Mouse (Mus musculus): ENCODE results near the gene Ankrd55. TPM values are rescaled to one million over a fixed set of nuclear protein-coding genes. Genes with fewer than 3 reads are reported as not detected.

Gene Ankrd55
- total and polyA plus RNA-seq, 3 experiments: 1.1 to 2.2 (median 1.1) TPM

- no peak overlapping the region for H3K27ac ChIP-seq (ENCODE audit: insufficient read depth, low read depth)
- in situ Hi-C loops (cut with MboI; ENCODE audit: low pct_ligation_motif_present, low pct_unique_long_range_greater_than_20kb, low sequenced_read_pairs) (no loop called here), dilution Hi-C loops (cut with MboI; ENCODE audit: extremely low pct_ligation_motif_present, extremely low pct_unique_long_range_greater_than_20kb, low sequenced_read_pairs) (no loop called here)
Measured at GRCm38 (mm10) chr13:112365762-112366161, 77.5 kb downstream of the Ankrd55 start.

GRCm38 (mm10) chr13:112366321-112367029, 78.2 kb downstream of the Ankrd55 start:
- dilution Hi-C loops (cut with MboI; ENCODE audit: extremely low pct_ligation_motif_present, extremely low pct_unique_long_range_greater_than_20kb, low sequenced_read_pairs) (no loop called here), in situ Hi-C loops (cut with MboI; ENCODE audit: low pct_ligation_motif_present, low pct_unique_long_range_greater_than_20kb, low sequenced_read_pairs) (no loop called here)
- H3K27ac ChIP-seq (ENCODE audit: insufficient read depth, low read depth): no peak overlapping the region
- H3K27me3 ChIP-seq (replicated peaks): no peaks in the 10 kb centered on the region
- no peaks in the 10 kb centered on the region for H3K36me3 ChIP-seq (replicated peaks in 1 of 2; ENCODE audit: control insufficient read depth in 1 of 2, insufficient read depth in 1 of 2, low read length in 1 of 2)
- no peak overlapping the region for H3K4me3 ChIP-seq (replicated peaks in 1 of 3; ENCODE audit: low read depth in 2 of 3, low read length in 2 of 3, poor library complexity in 1 of 3)
- H3K9ac ChIP-seq (ENCODE audit: insufficient read depth, low read depth): no peak overlapping the region
- H3K4me1 ChIP-seq (ENCODE audit: control insufficient read depth in 1 of 2, insufficient read depth in 2 of 2): peaks cover 14 to 56% of the 10 kb centered on the region in 2 experiments
- TF ChIP-seq HCFC1 (IDR thresholded peaks at IDR 0.05; ENCODE audit: low read depth, low read length) (peak; percentile 66), MAFK (IDR thresholded peaks at IDR 0.05; ENCODE audit: insufficient replicate concordance, low read length) (no peak)
- DNase-seq (ENCODE audit: extremely low read depth): no peak
- H3K79me2 ChIP-seq (replicated peaks; ENCODE audit: control insufficient read depth, extremely low read depth, insufficient read depth, poor library complexity, severe bottlenecking): no peaks in the 10 kb centered on the region
- H3K4me2 ChIP-seq (ENCODE audit: insufficient read depth, low read depth, poor library complexity, severe bottlenecking): no peak overlapping the region
- H3K9me3 ChIP-seq (replicated peaks; ENCODE audit: low read length): no peaks in the 10 kb centered on the region

More at GRCm38 (mm10) chr13:112365762-112366161, 77.5 kb downstream of the Ankrd55 start:
- Histone ChIP-seq H3K4me2 (ENCODE audit: insufficient read depth, low read depth, poor library complexity, severe bottlenecking) (peak overlapping the region; percentile 32; the same call in 1 of the 2 replicates), H3K36me3 (replicated peaks in 1 of 2; ENCODE audit: control insufficient read depth in 1 of 2, insufficient read depth in 1 of 2, low read length in 1 of 2) (no peaks in the 10 kb centered on the region), H3K27me3 (replicated peaks) (no peaks in the 10 kb centered on the region), H3K4me3 (replicated peaks in 1 of 3; ENCODE audit: low read depth in 2 of 3, low read length in 2 of 3, poor library complexity in 1 of 3) (no peak overlapping the region), H3K4me1 (ENCODE audit: control insufficient read depth in 1 of 2, insufficient read depth in 2 of 2) (peaks cover 15 to 59% of the 10 kb centered on the region in 2 experiments), H3K9me3 (replicated peaks; ENCODE audit: low read length) (no peaks in the 10 kb centered on the region), H3K9ac (ENCODE audit: insufficient read depth, low read depth) (no peak overlapping the region), H3K79me2 (replicated peaks; ENCODE audit: control insufficient read depth, extremely low read depth, insufficient read depth, poor library complexity, severe bottlenecking) (no peaks in the 10 kb centered on the region)
- TF ChIP-seq JUN (IDR thresholded peaks at IDR 0.05; ENCODE audit: insufficient read depth, low read depth, low read length) (no peak), IRF4 (IDR thresholded peaks at IDR 0.05; ENCODE audit: low read depth, low read length) (no peak), ZNF384 (IDR thresholded peaks at IDR 0.05; ENCODE audit: low read depth, low read length) (peak; percentile 73)
- DNase-seq (ENCODE audit: extremely low read depth): no peak

- dilution Hi-C loops (cut with MboI; ENCODE audit: extremely low pct_ligation_motif_present, extremely low pct_unique_long_range_greater_than_20kb, low sequenced_read_pairs): no loop called here
- DNase-seq (ENCODE audit: extremely low read depth): no peak
- H3K4me1 ChIP-seq (ENCODE audit: control insufficient read depth in 1 of 2, insufficient read depth in 2 of 2): peaks cover 3 to 31% of the 10 kb centered on the region in 2 experiments
- no peak overlapping the region for H3K4me3 ChIP-seq (replicated peaks in 1 of 3; ENCODE audit: low read depth in 2 of 3, low read length in 2 of 3, poor library complexity in 1 of 3)
- no peak overlapping the region for H3K9ac ChIP-seq (ENCODE audit: insufficient read depth, low read depth)
- no peak for TF ChIP-seq CHD2 (IDR thresholded peaks at IDR 0.05; ENCODE audit: low read length)
- TF ChIP-seq JUN (IDR thresholded peaks at IDR 0.05; ENCODE audit: insufficient read depth, low read depth, low read length): no peak
- TF ChIP-seq TCF12 (IDR thresholded peaks at IDR 0.05; ENCODE audit: low read depth, low read length): no peak
- no peak for TF ChIP-seq ZKSCAN1 (IDR thresholded peaks at IDR 0.05; ENCODE audit: borderline replicate concordance, low read depth, low read length)
- no peak for TF ChIP-seq RCOR1 (conservative IDR thresholded peaks at IDR 0.05; ENCODE audit: low read depth, low read length)
- no peaks in the 10 kb centered on the region for H3K9me3 ChIP-seq (replicated peaks; ENCODE audit: low read length)
- no peaks in the 10 kb centered on the region for H3K27me3 ChIP-seq (replicated peaks)
- no peaks in the 10 kb centered on the region for H3K36me3 ChIP-seq (replicated peaks in 1 of 2; ENCODE audit: control insufficient read depth in 1 of 2, insufficient read depth in 1 of 2, low read length in 1 of 2)
- no peaks in the 10 kb centered on the region for H3K79me2 ChIP-seq (replicated peaks; ENCODE audit: control insufficient read depth, extremely low read depth, insufficient read depth, poor library complexity, severe bottlenecking)
- no peak overlapping the region for H3K27ac ChIP-seq (ENCODE audit: insufficient read depth, low read depth)
- in situ Hi-C loops (cut with MboI; ENCODE audit: low pct_ligation_motif_present, low pct_unique_long_range_greater_than_20kb, low sequenced_read_pairs): no loop called here
- no peak overlapping the region for H3K4me2 ChIP-seq (ENCODE audit: insufficient read depth, low read depth, poor library complexity, severe bottlenecking)
Measured at GRCm38 (mm10) chr13:112371729-112372128, 83.5 kb downstream of the Ankrd55 start.
